Mouse (Mus musculus): ENCODE measurements around the gene Sp3.
A peak's percentile ranks its signal among the peaks of the same experiment; 100 is the strongest.
"Not testable (repeated sequence)": the region's sequence is repeated elsewhere in the genome, so short reads cannot be mapped to it uniquely, and the experiment has no call there.

Gene Sp3

GRCm38 (mm10) chr2:72980337-72981074, at the start of gene Sp3:
Gene Sp3, minus strand, starts transcription at chr2:72980446.
- DNase-seq = peak; percentile 99

- no peak for DNase-seq
Observed at GRCm38 (mm10) chr2:73029846-73030245, 49.6 kb upstream of the Sp3 start.

- DNase-seq = no peak
Observed at GRCm38 (mm10) chr2:73028019-73028418, 47.8 kb upstream of the Sp3 start.

- no peak for DNase-seq
Observed at GRCm38 (mm10) chr2:73027126-73027525, 46.9 kb upstream of the Sp3 start.

- no peak for DNase-seq
Observed at GRCm38 (mm10) chr2:73023803-73024202, 43.6 kb upstream of the Sp3 start.

GRCm38 (mm10) chr2:73021046-73021445, 40.8 kb upstream of the Sp3 start:
- DNase-seq = no peak

GRCm38 (mm10) chr2:73019371-73020146, 39.3 kb upstream of the Sp3 start:
- DNase-seq = peak; percentile 63

GRCm38 (mm10) chr2:73014063-73014462, 33.8 kb upstream of the Sp3 start:
- not testable (repeated sequence) for DNase-seq

GRCm38 (mm10) chr2:73012636-73013035, 32.4 kb upstream of the Sp3 start:
- DNase-seq = no peak

- no peak for DNase-seq
Observed at GRCm38 (mm10) chr2:73007472-73007871, 27.2 kb upstream of the Sp3 start.

GRCm38 (mm10) chr2:73005611-73006515, 25.6 kb upstream of the Sp3 start:
- DNase-seq = no peak

- peak; percentile 36 for DNase-seq
Observed at GRCm38 (mm10) chr2:73003751-73004717, 23.8 kb upstream of the Sp3 start.

GRCm38 (mm10) chr2:73003049-73003448, 22.8 kb upstream of the Sp3 start:
- DNase-seq = no peak

GRCm38 (mm10) chr2:73002451-73002850, 22.2 kb upstream of the Sp3 start:
- DNase-seq = no peak

GRCm38 (mm10) chr2:73001994-73002393, 21.7 kb upstream of the Sp3 start:
- DNase-seq = no peak

GRCm38 (mm10) chr2:73000194-73000593, 19.9 kb upstream of the Sp3 start:
- no peak for DNase-seq

- no peak for DNase-seq
Observed at GRCm38 (mm10) chr2:72997586-72997985, 17.3 kb upstream of the Sp3 start.

- DNase-seq = peak; percentile 66
Observed at GRCm38 (mm10) chr2:72996808-72997378, 16.6 kb upstream of the Sp3 start.

GRCm38 (mm10) chr2:72995346-72996097, 15.3 kb upstream of the Sp3 start:
- peak; percentile 86 for DNase-seq

- no peak for DNase-seq
Observed at GRCm38 (mm10) chr2:72994165-72994564, 13.9 kb upstream of the Sp3 start.

- no peak for DNase-seq
Observed at GRCm38 (mm10) chr2:72992497-72992896, 12.3 kb upstream of the Sp3 start.

All from cerebellum, adult 11-12 months (tissue).